Mouse (Mus musculus): ENCODE results near the gene Ctla2a. TPM values are rescaled to one million over a fixed set of nuclear protein-coding genes. Genes with fewer than 3 reads are reported as not detected.

Gene Ctla2a
- polyA plus RNA-seq, 1 experiment from 2014 or later: 18.2 TPM

Other genes starting within 250 kb of the Ctla2a start
- gene BC051665, start 150.3 kb downstream of the Ctla2a start, polyA plus RNA-seq (2015; fragmentation: Nextera tagmentation; extraction: Ambion mirVana): not detected in 2 replicates
- not detected in 2 replicates for gene Ctsll3, start 133.8 kb downstream of the Ctla2a start, polyA plus RNA-seq (2015; fragmentation: Nextera tagmentation; extraction: Ambion mirVana)
- not detected in 2 replicates for gene 4930486L24Rik, start 72.2 kb downstream of the Ctla2a start, polyA plus RNA-seq (2015; fragmentation: Nextera tagmentation; extraction: Ambion mirVana)
- gene Gm49392, start 39.7 kb downstream of the Ctla2a start, polyA plus RNA-seq (2015; fragmentation: Nextera tagmentation; extraction: Ambion mirVana): 0.14 TPM in 1 of 2 replicates, not detected in the other
- gene Ctla2b, start 39.2 kb downstream of the Ctla2a start, polyA plus RNA-seq (2015; fragmentation: Nextera tagmentation; extraction: Ambion mirVana): 1.0 and 2.9 TPM in 2 replicates
- gene Tpbpb, start 31.7 kb downstream of the Ctla2a start, polyA plus RNA-seq (2015; fragmentation: Nextera tagmentation; extraction: Ambion mirVana): not detected in 2 replicates
- gene Gm49393, start 1.0 kb downstream of the Ctla2a start, polyA plus RNA-seq (2015; fragmentation: Nextera tagmentation; extraction: Ambion mirVana): not detected in 2 replicates
- gene Gm49391, start 54 bp downstream of the Ctla2a start, polyA plus RNA-seq (2015; fragmentation: Nextera tagmentation; extraction: Ambion mirVana): 1.2 and 2.3 TPM in 2 replicates
- 0.27 TPM in 1 of 2 replicates, not detected in the other for gene Tpbpa, start 5.4 kb upstream of the Ctla2a start, polyA plus RNA-seq (2015; fragmentation: Nextera tagmentation; extraction: Ambion mirVana)
- not detected in 2 replicates for gene Ctsj, start 69.3 kb upstream of the Ctla2a start, polyA plus RNA-seq (2015; fragmentation: Nextera tagmentation; extraction: Ambion mirVana)
- not detected in 2 replicates for gene Ctsq, start 104.0 kb upstream of the Ctla2a start, polyA plus RNA-seq (2015; fragmentation: Nextera tagmentation; extraction: Ambion mirVana)
- gene Ctsr, start 227.6 kb upstream of the Ctla2a start, polyA plus RNA-seq (2015; fragmentation: Nextera tagmentation; extraction: Ambion mirVana): not detected in 2 replicates